ENCODE assay signal across 12 mouse cellular contexts in genomic region chr10:111770027-111770426, GRCm38 (mm10).
A peak's percentile ranks its signal among the peaks of the same experiment; 100 is the strongest.
DNase-seq lines count a peak whose midpoint lies in the region; ATAC-seq lines count a peak whose summit lies in the region.
"Had no signal": no experiment of that assay in that cellular context is flagged by ENCODE, and none has a peak within 500 bp of the region (broad histone marks: within the 10 kb centered on the region; RNA-seq: fewer than 3 reads in every experiment).

No protein-coding gene starts in this region.

- no peak overlapping the region for H3K4me2 ChIP-seq in heart, embryonic 12.5 days
- H3K4me2 ChIP-seq in hindbrain, embryonic 11.5 days (replicated peaks; ENCODE audit: low read depth, low read length) = no peak overlapping the region

- no peak overlapping the region for H3K27ac ChIP-seq in heart, embryonic 12.5 days (ENCODE audit: poor library complexity, severe bottlenecking)
- H3K27ac ChIP-seq in hindbrain, embryonic 11.5 days (ENCODE audit: low read depth, low read length) = no peak overlapping the region
- H3K27ac ChIP-seq: heart, embryonic 10.5 days had no signal

- DNase-seq in heart, postnatal 10 days = peak; percentile 20 to 43
- peak; percentile 77 for DNase-seq in 416B (ENCODE audit: low read depth)
- peak; percentile 27 for DNase-seq in adrenal gland, postnatal 25 days
- DNase-seq in kidney, postnatal 14 days = peak; percentile 57
- no peak for DNase-seq in left cerebral cortex, postnatal 14 days (ENCODE audit: low spot score in 2 of 2)
- DNase-seq in embryo, embryonic 10 days (ENCODE audit: low spot score) = no peak
- no peak for DNase-seq in hindbrain, embryonic 11.5 days (ENCODE audit: low spot score)
- DNase-seq: cerebellum, adult 11 months; retina, postnatal 1 day had no signal

- 57% methylated on average over 2 of the region's 2 CpGs for WGBS in heart, embryonic 12.5 days
- 90% methylated on average over 2 of the region's 2 CpGs for WGBS in hindbrain, embryonic 11.5 days

- H3K27me3 ChIP-seq in heart, embryonic 12.5 days (replicated peaks) = no peaks in the 10 kb centered on the region
- no peaks in the 10 kb centered on the region for H3K27me3 ChIP-seq in hindbrain, embryonic 11.5 days (ENCODE audit: control insufficient read depth, insufficient read depth, low read length)
- H3K27me3 ChIP-seq: CH12.LX had no signal

- intact Hi-C loops in heart, postnatal 10 days (cut with DNase I) = loop anchor here (10.0 kb wide), 1 partner anchor 265 kb away; the partner anchor contains the start of gene Phlda1
- intact Hi-C loops in left cerebral cortex, postnatal 14 days (cut with DNase I) = no loop called here

- no peak overlapping the region for H3K4me3 ChIP-seq in heart, embryonic 12.5 days
- no peak overlapping the region for H3K4me3 ChIP-seq in hindbrain, embryonic 11.5 days (ENCODE audit: low read depth, low read length)
- H3K4me3 ChIP-seq: heart, embryonic 10.5 days had no signal

- no peaks in the 10 kb centered on the region for H3K36me3 ChIP-seq in heart, embryonic 12.5 days
- H3K36me3 ChIP-seq in hindbrain, embryonic 11.5 days (ENCODE audit: control insufficient read depth, insufficient read depth, low read length) = no peaks in the 10 kb centered on the region
- H3K36me3 ChIP-seq: heart, embryonic 10.5 days had no signal

- no peaks in the 10 kb centered on the region for H3K9me3 ChIP-seq in heart, embryonic 12.5 days (replicated peaks)
- no peaks in the 10 kb centered on the region for H3K9me3 ChIP-seq in hindbrain, embryonic 11.5 days (ENCODE audit: control insufficient read depth, low read length)
- H3K9me3 ChIP-seq: heart, embryonic 10.5 days had no signal

- no peak for ATAC-seq in heart, embryonic 12.5 days (ENCODE audit: insufficient number of reproducible peaks, low FRiP score)
- no peak for ATAC-seq in hindbrain, embryonic 11.5 days (ENCODE audit: low FRiP score)

- peaks cover 17% of the 10 kb centered on the region for H3K4me1 ChIP-seq in heart, embryonic 12.5 days (replicated peaks)
- no peaks in the 10 kb centered on the region for H3K4me1 ChIP-seq in hindbrain, embryonic 11.5 days (replicated peaks; ENCODE audit: control insufficient read depth, insufficient read depth, low read length)

- H3K9ac ChIP-seq in heart, embryonic 12.5 days = no peak overlapping the region
- no peak overlapping the region for H3K9ac ChIP-seq in hindbrain, embryonic 11.5 days (ENCODE audit: low read depth, low read length)

Comparison
In these comparisons a context has a peak if more than half of its experiments do, and no peak if none do; other contexts are left out.
1. DNase-seq: peak in heart, postnatal 10 days (2 of 2), 416B (single experiment), adrenal gland, postnatal 25 days (single experiment) and kidney, postnatal 14 days (single experiment); none in left cerebral cortex, postnatal 14 days (0 of 2), embryo, embryonic 10 days (single experiment) and hindbrain, embryonic 11.5 days (single experiment).